Mouse (Mus musculus) bone marrow, adult 2 months (tissue): ENCODE data around the gene Nkx2-2. TPM values are rescaled to one million over a fixed set of nuclear protein-coding genes. Genes with fewer than 3 reads are reported as not detected.

Experiments
- H3K27ac ChIP-seq: fragments of 200-500 bp; 2 replicates; pipeline ENCODE4 v1.5.1; 2012; ENCODE audit warnings: low read depth, mild to moderate bottlenecking, control low read depth, inconsistent platforms, low read length; ENCODE audit not compliant: control insufficient read depth, poor library complexity, insufficient read depth
- H3K4me1 ChIP-seq: fragments of 200-500 bp; 2 replicates; pipeline ENCODE4 v1.6.1; 2011; ENCODE audit warnings: low read length; ENCODE audit not compliant: control insufficient read depth, insufficient read depth
- H3K4me3 ChIP-seq: fragments of 200-500 bp; replicated peaks from 2 replicates; pipeline ENCODE3; 2011; ENCODE audit warnings: mild to moderate bottlenecking, low read depth, low read length, control low read depth; ENCODE audit not compliant: control insufficient read depth
- CTCF ChIP-seq: fragments of 200-500 bp; IDR thresholded peaks from 2 replicates; pipeline ENCODE4 v1.5.1; 2011; ENCODE audit warnings: low read length, control low read depth; ENCODE audit not compliant: control insufficient read depth, insufficient read depth
- POLR2A ChIP-seq: fragments of 200-500 bp; IDR thresholded peaks from 2 replicates; pipeline ENCODE4 v1.6.1; 2011; ENCODE audit warnings: low read depth, mild to moderate bottlenecking, control low read depth, low read length, borderline replicate concordance; ENCODE audit not compliant: control insufficient read depth
- WGBS: fragments of 180-500 bp; shearing (Covaris S2); methylation state at CpG from one replicate; pipeline ENCODE4 v1.1.7; 2018; 5-methylcytosine and 5-hydroxymethylcytosine counted together
- polyA plus RNA-seq: library from polyadenylated mRNA; stranded (reverse); fragments of >200 nt; gene quantifications from 2 replicates; pipeline ENCODE4 v1.2.4, GENCODE M21; 2011; ENCODE audit warnings: low replicate concordance; ENCODE audit not compliant: missing spikeins, insufficient read depth, insufficient read length

The Nkx2-2 gene
- not detected in 2 replicates for polyA plus RNA-seq

- 3% methylated on average over 54 of the region's 54 CpGs for WGBS
- TF ChIP-seq POLR2A (no peak), CTCF (no peak)
- Histone ChIP-seq H3K4me3 (no peak within 1 kb of the TSS), H3K27ac (no peak within 1 kb of the TSS), H3K4me1 (no peaks in the 10 kb centered on the region)
These were observed at the start of gene Nkx2-2 for GRCm38 (mm10) chr2:147193271-147194255. Gene Nkx2-2, minus strand, starts transcription at chr2:147194243.

- TF ChIP-seq CTCF (no peak), POLR2A (no peak)
- Histone ChIP-seq H3K27ac (no peak overlapping the region), H3K4me3 (no peak overlapping the region), H3K4me1 (no peaks in the 10 kb centered on the region)
- 88% methylated on average over 25 of the region's 25 CpGs for WGBS
These were observed 41.8 kb upstream of the Nkx2-2 start for GRCm38 (mm10) chr2:147235707-147236290.

- no peaks in the 10 kb centered on the region for H3K4me1 ChIP-seq
- TF ChIP-seq POLR2A: no peak
- TF ChIP-seq CTCF: no peak
- H3K27ac ChIP-seq: no peak overlapping the region
- WGBS: 83% methylated on average over 5 of the region's 5 CpGs
- H3K4me3 ChIP-seq: no peak overlapping the region
These were observed 37.1 kb upstream of the Nkx2-2 start for GRCm38 (mm10) chr2:147231175-147231574.

- 13% methylated on average over 4 of the region's 4 CpGs for WGBS
These were observed 11.1 kb upstream of the Nkx2-2 start for GRCm38 (mm10) chr2:147205076-147205615.

GRCm38 (mm10) chr2:147194711-147195615 is 920 bp upstream of the Nkx2-2 start:
- Histone ChIP-seq H3K4me1 (no peaks in the 10 kb centered on the region), H3K27ac (no peak overlapping the region), H3K4me3 (no peak overlapping the region)
- TF ChIP-seq POLR2A: no peak
- no peak for TF ChIP-seq CTCF
- WGBS: 3% methylated on average over 71 of the region's 71 CpGs

More at GRCm38 (mm10) chr2:147205076-147205615, 11.1 kb upstream of the Nkx2-2 start:
- Histone ChIP-seq H3K4me1 (no peaks in the 10 kb centered on the region), H3K27ac (no peak overlapping the region), H3K4me3 (no peak overlapping the region)
- TF ChIP-seq CTCF (no peak), POLR2A (no peak)

- H3K4me3 ChIP-seq: no peak overlapping the region
- no peaks in the 10 kb centered on the region for H3K4me1 ChIP-seq
- TF ChIP-seq POLR2A: no peak
- TF ChIP-seq CTCF: no peak
- WGBS: 12% methylated on average over 13 of the region's 13 CpGs
- no peak overlapping the region for H3K27ac ChIP-seq
These were observed 1.3 kb downstream of the Nkx2-2 start for GRCm38 (mm10) chr2:147192731-147193130.

- TF ChIP-seq CTCF: no peak
- no peak for TF ChIP-seq POLR2A
- 6% methylated on average over 27 of the region's 27 CpGs for WGBS
These were observed 3.6 kb downstream of the Nkx2-2 start for GRCm38 (mm10) chr2:147190316-147191021.

More at GRCm38 (mm10) chr2:147190316-147191021, 3.6 kb downstream of the Nkx2-2 start:
- H3K4me3 ChIP-seq: no peak overlapping the region
- no peaks in the 10 kb centered on the region for H3K4me1 ChIP-seq
- H3K27ac ChIP-seq: no peak overlapping the region
